Mouse (Mus musculus) urinary bladder, adult 18-20 months (tissue): ENCODE results near the gene Rassf5.
A peak's percentile ranks its signal among the peaks of the same experiment; 100 is the strongest.

Experiments
- DNase-seq, 2 experiments: peaks; one replicate each; pipeline ENCODE4 v3.0.0; 2022; ENCODE audit warnings: low spot score in 2 of 2, mixed read lengths in 2 of 2

The Rassf5 gene

GRCm38 (mm10) chr1:131138191-131139016, 106.7 kb downstream of the Rassf5 start, which contains the start of gene Dyrk3:
Dyrk3 (minus strand) TSS chr1:131138340.
- DNase-seq: peak; percentile 85 to 89

- no peak for DNase-seq
Measured at GRCm38 (mm10) chr1:131137717-131138118, 107.3 kb downstream of the Rassf5 start.

- DNase-seq: no peak
Measured at GRCm38 (mm10) chr1:131137111-131137510, 107.9 kb downstream of the Rassf5 start.

GRCm38 (mm10) chr1:131135960-131136629, 109.0 kb downstream of the Rassf5 start:
- no peak for DNase-seq

- no peak for DNase-seq
Measured at GRCm38 (mm10) chr1:131134942-131135522, 110.0 kb downstream of the Rassf5 start.

- no peak for DNase-seq
Measured at GRCm38 (mm10) chr1:131134231-131134630, 110.8 kb downstream of the Rassf5 start.
